Mouse (Mus musculus): ENCODE data around the gene Cd207.

DNA sequence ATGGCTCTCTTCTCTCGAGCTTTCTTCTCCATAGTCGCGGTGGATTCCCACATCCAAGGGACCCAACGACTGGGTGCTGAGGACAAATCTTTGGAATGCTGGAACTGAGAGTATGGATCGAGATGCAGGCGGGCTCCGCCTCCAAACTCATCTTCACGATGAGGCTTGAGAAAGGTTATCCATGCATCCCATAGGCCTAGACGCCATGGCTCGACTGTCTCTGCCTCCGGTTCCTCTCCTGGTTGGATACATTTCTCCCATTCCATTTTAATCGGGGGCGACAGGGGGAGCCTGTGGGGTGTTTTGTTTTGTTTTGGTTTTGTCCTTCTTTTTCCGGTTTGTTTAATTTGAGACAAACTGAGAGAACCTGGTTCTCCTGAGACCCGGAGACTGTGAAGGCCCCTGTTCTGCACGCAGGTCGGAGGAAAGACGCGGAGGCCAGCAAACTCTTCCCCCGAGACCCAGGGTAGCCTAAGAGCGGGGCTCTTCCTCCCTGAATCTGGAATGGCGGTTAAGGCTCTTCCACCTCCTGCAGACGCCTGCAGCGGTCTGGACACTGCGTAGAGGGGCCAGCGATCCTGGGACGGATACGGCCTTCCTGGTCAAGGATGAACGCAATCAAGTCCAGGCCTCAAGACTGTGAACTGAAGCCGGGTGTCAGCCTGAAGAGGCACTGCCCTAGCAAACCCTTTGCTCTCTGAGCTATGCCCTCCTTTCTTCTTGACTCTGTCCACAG is 38.0 kb upstream of the Cd207 start:
- TF ChIP-seq POLR2A (IDR thresholded peaks at IDR 0.05; ENCODE audit: borderline replicate concordance, insufficient read depth, low read length) (no peak), CTCF (IDR thresholded peaks at IDR 0.05; ENCODE audit: borderline replicate concordance, insufficient read depth, low read depth, low read length) (no peak)
